Mouse (Mus musculus) T-helper 17 cell (primary cell): ENCODE measurements around the gene Zfand2b.

ENCODE experiments used
- in situ Hi-C, 2 experiments: fragments of 300-600 bp; cut with MboI, MseI; formaldehyde crosslinking; loops; 1 replicate in 1 of 2; 2 replicates in 1 of 2; pipeline ENCODE4 v1.15.1; 2025; ENCODE audit warnings: high pct_unique_total_duplicates in 2 of 2

Gene Zfand2b

GRCm38 (mm10) chr1:75158990-75159389 is 9.5 kb upstream of the Zfand2b start:
- in situ Hi-C loops: loop anchor here in 1 of 2 experiments (10.0 kb wide), 1 partner anchor 1244 kb away; no protein-coding TSS in a partner anchor

DNA sequence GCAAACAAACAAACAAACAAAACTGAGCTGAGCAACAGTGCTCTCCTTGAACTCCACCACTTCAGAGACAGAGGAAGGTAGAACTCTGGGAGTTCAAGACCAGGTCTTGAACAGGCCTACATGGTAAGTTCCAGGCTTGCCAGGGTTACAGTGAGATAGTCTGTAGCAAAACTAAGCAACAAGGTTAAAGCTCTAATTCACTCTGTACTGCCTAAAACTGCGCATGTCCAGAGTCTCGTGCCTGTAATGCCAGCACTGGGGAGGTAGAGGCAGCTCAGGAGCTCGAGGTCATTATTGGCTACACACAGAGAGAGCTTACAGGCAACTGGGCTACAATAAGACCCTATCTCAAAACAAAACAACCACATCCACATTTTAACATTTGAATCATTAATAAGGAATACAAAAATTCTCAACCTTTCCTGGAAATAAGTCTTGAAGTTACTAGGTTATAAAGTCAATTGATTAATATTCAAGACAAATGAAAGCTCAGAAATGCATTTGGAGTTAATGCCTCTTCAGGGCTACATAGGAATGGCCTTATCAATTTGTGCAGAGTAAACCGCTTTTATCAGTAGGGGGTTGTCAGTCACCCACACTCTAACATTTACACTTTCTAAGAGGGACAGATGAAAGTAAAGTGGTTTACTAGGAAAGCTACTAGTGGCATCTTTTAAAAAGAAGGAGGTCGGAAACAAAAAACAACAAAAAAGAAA is 8.7 kb upstream of the Zfand2b start:
- in situ Hi-C loops: loop anchor here in 1 of 2 experiments (10.0 kb wide), 1 partner anchor 1245 kb away; no protein-coding TSS in a partner anchor

GRCm38 (mm10) chr1:75160256-75160617 is 8.2 kb upstream of the Zfand2b start:
- in situ Hi-C loops: no loop called here

- in situ Hi-C loops: no loop called here
Measured at GRCm38 (mm10) chr1:75168093-75168471, 364 bp upstream of the Zfand2b start.

DNA sequence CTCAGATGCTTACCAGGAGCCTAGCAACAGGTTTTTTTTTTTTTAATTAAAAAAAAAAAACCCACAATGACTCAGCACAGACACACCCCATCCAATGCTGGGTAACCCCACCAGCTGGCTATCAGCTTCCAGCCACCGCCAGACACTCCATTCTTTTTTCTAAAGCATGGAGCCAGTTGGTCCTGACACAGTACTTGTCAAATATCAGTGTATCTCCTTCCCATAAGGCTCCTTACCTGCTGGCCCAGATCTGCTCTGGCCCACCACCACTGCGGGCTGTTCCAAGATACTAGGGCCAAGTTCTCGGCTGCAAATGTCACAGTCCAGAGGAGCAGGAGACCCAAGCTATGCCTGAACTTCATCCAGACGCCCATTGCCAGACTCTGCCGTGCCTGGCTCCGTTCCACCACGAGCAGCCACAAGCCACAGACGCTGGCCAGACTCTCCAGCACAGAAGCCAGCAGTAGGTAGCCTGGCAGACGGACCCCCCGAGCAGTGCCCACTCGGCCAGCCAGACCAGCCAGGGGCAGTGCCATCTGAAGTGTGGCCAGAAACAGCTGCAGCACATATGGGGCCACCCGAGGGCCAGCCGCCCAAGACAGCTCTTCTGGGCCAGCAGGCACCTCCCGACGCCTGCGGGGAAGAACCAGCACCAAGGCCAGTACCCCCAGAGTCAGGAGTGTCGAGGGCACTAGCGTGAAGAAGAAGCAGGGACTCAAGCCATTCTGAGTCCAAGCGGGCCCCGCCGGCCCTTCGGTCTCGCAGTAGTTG is 11.1 kb downstream of the Zfand2b start:
- in situ Hi-C loops: loop anchor here in 1 of 2 experiments (10.0 kb wide), 1 partner anchor 125 kb away; no protein-coding TSS in a partner anchor

- in situ Hi-C loops: no loop called here
Measured at GRCm38 (mm10) chr1:75180105-75180590, 11.7 kb downstream of the Zfand2b start, which contains the start of gene Abcb6. Gene Abcb6 (minus strand): TSS chr1:75180392.

GRCm38 (mm10) chr1:75180741-75181140 is 12.3 kb downstream of the Zfand2b start:
- in situ Hi-C loops: no loop called here

DNA sequence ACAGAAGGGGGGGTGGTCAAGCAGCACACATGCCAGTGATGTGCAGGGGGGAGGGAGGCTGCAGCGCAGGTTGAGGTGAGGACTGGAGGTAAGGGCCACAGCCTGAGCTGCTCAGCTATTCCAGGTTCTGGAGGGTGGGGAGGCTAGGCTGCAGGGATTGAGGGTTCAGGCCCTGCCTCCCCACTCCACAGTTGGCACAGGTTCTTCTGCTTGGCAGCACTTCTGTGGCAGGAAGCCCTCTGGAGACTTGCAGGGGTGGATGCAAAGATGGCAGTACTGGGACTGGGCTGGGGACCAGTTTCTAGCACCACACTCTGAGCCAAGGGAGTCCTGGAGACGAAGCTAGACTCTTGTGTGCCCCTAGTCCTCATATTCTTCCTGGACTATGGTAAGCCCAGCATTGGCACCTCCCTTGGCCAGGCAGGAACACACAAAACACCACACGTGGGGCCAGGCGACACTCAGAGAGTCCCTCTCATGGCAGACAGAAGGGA is 13.0 kb downstream of the Zfand2b start:
- in situ Hi-C loops: no loop called here

GRCm38 (mm10) chr1:75182160-75182559 is 13.7 kb downstream of the Zfand2b start:
- in situ Hi-C loops: no loop called here

DNA sequence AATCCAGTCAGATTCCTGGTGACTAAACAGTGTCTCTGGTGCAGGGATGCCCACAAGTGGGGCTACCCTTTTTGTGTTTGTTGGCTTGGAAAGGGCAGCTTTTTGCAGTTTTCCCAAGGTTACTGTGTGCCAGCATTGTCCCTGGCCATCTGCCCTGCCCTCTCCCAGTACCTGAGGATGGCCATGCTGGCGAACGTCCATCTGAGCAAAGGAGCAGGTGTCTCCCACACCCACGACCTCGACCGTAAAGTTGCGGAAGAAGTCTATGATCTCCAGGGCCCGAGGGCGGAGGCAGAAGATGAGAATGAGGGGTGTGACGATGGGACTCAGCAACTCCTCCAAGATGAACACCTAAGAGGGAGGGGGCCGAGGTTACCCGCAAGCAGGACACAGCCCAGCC is 17.0 kb downstream of the Zfand2b start:
- in situ Hi-C loops: loop anchor here in 1 of 2 experiments (5.0 kb wide), 1 partner anchor 58 kb away; the partner anchor contains the start of gene Nhej1

DNA sequence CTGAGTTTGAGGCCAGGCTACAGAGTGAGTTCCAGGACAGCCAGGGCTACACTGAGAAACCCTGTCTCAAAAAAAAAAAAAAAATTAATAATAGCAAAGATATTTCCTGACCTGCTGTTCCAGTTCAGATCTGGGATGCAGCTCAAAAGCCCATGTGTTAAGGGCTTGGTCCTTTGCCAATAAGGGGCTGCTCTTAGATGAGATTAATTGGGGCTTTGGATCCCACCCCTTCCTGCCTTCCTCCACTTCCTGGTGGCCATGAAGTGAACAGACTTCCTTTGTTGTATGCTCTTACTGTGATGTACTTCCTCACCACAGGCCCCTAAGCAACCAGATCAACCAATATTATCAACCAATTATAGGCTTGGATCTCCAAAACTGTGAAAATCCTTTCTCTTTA is 18.7 kb downstream of the Zfand2b start:
- in situ Hi-C loops: loop anchor here in 1 of 2 experiments (5.0 kb wide), 1 partner anchor 60 kb away; the partner anchor contains the start of gene Nhej1

DNA sequence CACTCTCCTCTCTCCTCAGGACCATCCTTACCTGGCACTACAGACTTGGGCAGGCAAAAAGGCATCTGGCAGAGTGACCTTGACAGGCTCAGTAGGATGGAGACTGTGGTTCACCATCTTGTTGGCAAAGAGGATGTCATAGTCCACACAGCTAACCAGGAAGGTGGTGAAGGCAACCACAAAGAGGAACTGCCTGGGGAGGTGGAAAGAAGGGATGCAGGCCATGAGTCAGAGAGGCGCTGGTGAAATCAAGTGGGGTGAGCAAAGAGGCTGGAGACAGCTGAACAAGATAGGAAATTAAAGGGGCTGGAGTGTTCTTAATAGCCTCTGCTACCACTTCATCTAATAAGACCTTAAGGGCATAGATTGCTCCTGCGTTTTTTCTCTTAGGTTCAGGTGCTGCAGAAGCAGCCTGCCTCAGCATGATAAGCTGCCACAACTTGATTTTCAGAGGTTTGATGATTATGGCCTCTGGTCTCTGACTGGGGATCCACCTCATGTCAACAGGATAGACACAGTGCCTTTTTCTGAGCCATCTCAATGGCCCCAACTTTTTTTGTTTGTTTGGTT is 19.6 kb downstream of the Zfand2b start:
- in situ Hi-C loops: loop anchor here in 1 of 2 experiments (5.0 kb wide), 1 partner anchor 61 kb away; the partner anchor contains the start of gene Nhej1

DNA sequence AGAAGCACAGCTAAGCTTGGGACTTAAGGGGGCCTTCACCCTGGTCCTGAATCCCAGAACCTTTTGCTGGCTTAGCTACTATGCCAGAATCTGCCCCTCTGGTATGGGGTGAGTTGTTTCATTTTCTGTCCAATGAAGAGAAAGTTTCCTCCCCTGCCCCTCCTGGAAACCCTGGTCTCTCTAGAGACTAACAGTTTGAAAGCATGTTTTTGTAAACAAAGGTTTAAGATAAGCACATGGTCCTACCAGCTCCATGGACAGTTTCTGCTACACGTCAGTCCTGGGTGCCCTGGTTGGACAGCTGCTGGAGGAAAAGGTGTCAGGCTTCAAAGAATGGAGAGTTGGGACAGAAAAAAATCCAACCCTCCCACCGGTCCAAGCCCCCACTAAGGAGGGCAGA is 22.1 kb downstream of the Zfand2b start:
- in situ Hi-C loops: loop anchor here in 1 of 2 experiments (10.0 kb wide), 1 partner anchor 136 kb away; no protein-coding TSS in a partner anchor

DNA sequence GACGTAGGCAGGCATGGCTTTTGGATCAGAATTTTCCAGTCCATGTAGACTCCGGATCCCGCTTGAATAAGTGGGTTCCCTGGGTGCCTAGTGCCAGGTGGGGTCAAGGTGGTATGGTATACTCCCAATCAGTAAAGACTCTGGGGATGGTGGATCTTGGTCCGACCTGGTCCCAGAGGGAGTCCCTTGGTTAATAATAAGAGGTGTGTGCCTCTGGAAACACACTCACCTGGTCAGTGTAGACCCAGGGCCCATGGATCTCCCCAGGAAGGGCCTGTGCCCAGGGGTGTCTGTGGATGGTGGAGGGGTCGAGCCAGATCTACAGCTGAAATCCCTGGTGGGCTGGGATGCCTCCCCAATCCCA is 22.8 kb downstream of the Zfand2b start:
- in situ Hi-C loops: loop anchor here in 1 of 2 experiments (10.0 kb wide), 1 partner anchor 136 kb away; no protein-coding TSS in a partner anchor

GRCm38 (mm10) chr1:75191622-75192402 is 23.4 kb downstream of the Zfand2b start, which contains the start of the genes Ankzf1 and Atg9a:
Gene Ankzf1 (plus strand): TSS chr1:75192151.
Gene Atg9a (minus strand): TSS chr1:75192196.
- in situ Hi-C loops: loop anchor here in 1 of 2 experiments (10.0 kb wide), 1 partner anchor 137 kb away; no protein-coding TSS in a partner anchor

- in situ Hi-C loops: loop anchor here in 1 of 2 experiments (10.0 kb wide), 1 partner anchor 138 kb away; no protein-coding TSS in a partner anchor
Measured at GRCm38 (mm10) chr1:75192452-75192851, 24.0 kb downstream of the Zfand2b start.

GRCm38 (mm10) chr1:75201236-75201635 is 32.8 kb downstream of the Zfand2b start:
- in situ Hi-C loops: no loop called here

GRCm38 (mm10) chr1:75208967-75209678 is 40.7 kb downstream of the Zfand2b start:
- in situ Hi-C loops: no loop called here
